Mouse (Mus musculus) liver, adult 2 months (tissue): ENCODE measurements at regions not wholly inside any gene's neighbourhood (a gene's known extent, or its start where the extent isn't known, plus 50 kb on each side); places are given as distances from the start of the nearest gene placed in this dataset.

Source experiments
- CTCF ChIP-seq: fragments of 200-500 bp; IDR thresholded peaks from 2 replicates; pipeline ENCODE4 v1.5.1; 2011; ENCODE audit warnings: low read depth, low read length, control low read depth
- POLR2A ChIP-seq: fragments of 200-500 bp; IDR thresholded peaks from 2 replicates; pipeline ENCODE4 v1.6.1; 2011; ENCODE audit warnings: low read length, control low read depth; ENCODE audit not compliant: insufficient read depth; ENCODE audit errors: extremely low read depth

GRCm38 (mm10) chr17:9864254-9864653 is 194.7 kb upstream of the Pabpc6 start:
- TF ChIP-seq CTCF (no peak), POLR2A (no peak)
